Mouse (Mus musculus): Measurements from ENCODE around the gene Jade1.

Jade1 gene

DNA sequence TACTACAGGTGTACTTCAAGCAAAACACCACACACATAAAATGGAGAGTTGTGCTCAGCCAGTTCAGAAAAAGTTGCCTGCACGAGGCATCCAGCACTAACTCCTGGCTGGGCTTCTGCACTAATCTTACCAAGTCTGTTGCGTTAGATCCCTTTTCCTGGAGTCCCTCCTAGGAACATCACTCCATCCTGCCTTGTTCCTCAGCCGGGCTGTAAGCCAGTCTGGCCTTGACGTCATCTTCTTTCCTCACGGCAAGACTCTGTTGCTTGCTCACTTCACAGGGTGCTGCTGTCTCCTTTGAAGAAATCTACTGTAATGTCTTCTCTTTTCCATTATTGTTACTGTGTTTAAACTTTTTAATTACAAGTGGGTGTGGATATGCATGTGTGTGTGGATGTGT lies 20.4 kb downstream of the Jade1 start:
- DNase-seq (ENCODE audit: extremely low spot score, low read depth, low spot score) = no peak

- no peak for DNase-seq (ENCODE audit: extremely low spot score, low read depth, low spot score)
These were observed 21.7 kb downstream of the Jade1 start for GRCm38 (mm10) chr3:41577240-41577639.

- DNase-seq (ENCODE audit: extremely low spot score, low read depth, low spot score) = no peak
These were observed 24.3 kb downstream of the Jade1 start for GRCm38 (mm10) chr3:41579873-41580272.

DNA sequence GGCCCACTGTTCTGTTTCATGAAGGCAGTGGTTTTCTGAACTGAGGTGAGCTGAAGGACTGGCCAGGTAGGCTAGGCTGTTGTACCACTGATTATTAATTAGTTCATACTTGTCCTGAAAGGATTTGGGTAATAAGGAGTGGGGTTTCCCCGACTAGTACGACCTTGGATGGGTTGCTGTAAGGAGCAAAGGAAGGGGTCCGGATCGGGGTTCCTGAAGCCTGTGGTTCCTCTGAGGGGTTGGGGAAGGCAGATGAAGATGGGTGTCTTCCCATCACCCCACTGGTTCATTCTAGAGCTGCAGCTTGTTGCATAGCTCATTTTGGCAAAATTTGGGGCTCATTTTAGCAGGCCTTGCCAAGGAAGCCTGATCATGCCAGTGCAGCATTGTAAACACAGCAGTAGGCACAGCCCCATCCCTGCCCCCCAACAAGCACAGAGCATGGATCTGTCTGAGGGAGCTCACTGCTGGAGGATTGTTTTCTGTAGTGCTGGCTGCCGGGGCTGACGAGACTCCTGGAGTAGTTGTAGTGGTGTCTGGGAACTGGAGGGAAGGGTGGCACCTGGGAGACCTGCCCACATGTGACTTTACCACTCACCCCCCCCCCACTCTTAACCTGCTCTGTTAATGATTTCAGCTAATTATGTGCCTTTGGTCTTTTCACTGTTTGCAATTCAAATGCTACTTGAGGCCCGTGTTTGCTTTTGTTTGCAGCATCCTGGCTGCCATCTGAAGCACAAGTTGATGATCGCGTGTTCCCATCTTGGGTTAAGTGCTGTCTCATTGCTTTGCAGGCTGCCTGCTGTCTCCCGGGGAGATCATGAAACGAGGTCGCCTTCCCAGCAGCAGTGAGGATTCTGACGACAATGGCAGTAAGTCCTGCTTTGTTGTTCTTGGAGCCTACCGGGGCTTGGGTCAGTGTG lies 25.1 kb downstream of the Jade1 start:
- DNase-seq (ENCODE audit: extremely low spot score, low read depth, low spot score) = no peak

GRCm38 (mm10) chr3:41581436-41581835 lies 25.9 kb downstream of the Jade1 start:
- no peak for DNase-seq (ENCODE audit: extremely low spot score, low read depth, low spot score)

- DNase-seq (ENCODE audit: extremely low spot score, low read depth, low spot score) = no peak
These were observed 26.7 kb downstream of the Jade1 start for GRCm38 (mm10) chr3:41582256-41582655.

DNA sequence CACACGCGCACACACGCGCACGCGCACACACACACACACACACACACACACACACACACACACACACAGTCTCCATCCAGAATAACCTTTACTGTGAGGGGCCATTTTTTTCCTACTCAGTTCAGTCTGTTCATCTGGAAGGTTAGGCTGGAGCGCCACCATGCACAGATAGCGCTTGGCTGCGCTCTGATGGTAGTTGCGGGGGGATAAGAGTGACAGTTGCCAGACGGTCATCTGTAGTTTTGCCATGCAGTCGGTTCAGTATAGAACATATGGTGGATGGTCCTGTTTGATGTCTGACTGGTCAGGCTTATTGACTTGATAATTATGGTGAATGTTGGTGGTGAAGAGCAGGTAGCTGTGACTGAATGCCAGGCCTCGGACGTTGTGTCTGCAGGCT lies 27.6 kb downstream of the Jade1 start:
- DNase-seq (ENCODE audit: extremely low spot score, low read depth, low spot score) = no peak

GRCm38 (mm10) chr3:41583621-41584020 lies 28.1 kb downstream of the Jade1 start:
- DNase-seq (ENCODE audit: extremely low spot score, low read depth, low spot score) = no peak

- DNase-seq (ENCODE audit: extremely low spot score, low read depth, low spot score) = no peak
These were observed 30.0 kb downstream of the Jade1 start for GRCm38 (mm10) chr3:41585548-41585947.

GRCm38 (mm10) chr3:41586330-41586729 lies 30.8 kb downstream of the Jade1 start:
- DNase-seq (ENCODE audit: extremely low spot score, low read depth, low spot score) = no peak

- no peak for DNase-seq (ENCODE audit: extremely low spot score, low read depth, low spot score)
These were observed 31.4 kb downstream of the Jade1 start for GRCm38 (mm10) chr3:41586917-41587316.

GRCm38 (mm10) chr3:41587588-41587987 lies 32.1 kb downstream of the Jade1 start:
- no peak for DNase-seq (ENCODE audit: extremely low spot score, low read depth, low spot score)

GRCm38 (mm10) chr3:41588495-41588894 lies 33.0 kb downstream of the Jade1 start:
- DNase-seq (ENCODE audit: extremely low spot score, low read depth, low spot score) = no peak

GRCm38 (mm10) chr3:41589246-41589914 lies 33.8 kb downstream of the Jade1 start:
- no peak for DNase-seq (ENCODE audit: extremely low spot score, low read depth, low spot score)

DNA sequence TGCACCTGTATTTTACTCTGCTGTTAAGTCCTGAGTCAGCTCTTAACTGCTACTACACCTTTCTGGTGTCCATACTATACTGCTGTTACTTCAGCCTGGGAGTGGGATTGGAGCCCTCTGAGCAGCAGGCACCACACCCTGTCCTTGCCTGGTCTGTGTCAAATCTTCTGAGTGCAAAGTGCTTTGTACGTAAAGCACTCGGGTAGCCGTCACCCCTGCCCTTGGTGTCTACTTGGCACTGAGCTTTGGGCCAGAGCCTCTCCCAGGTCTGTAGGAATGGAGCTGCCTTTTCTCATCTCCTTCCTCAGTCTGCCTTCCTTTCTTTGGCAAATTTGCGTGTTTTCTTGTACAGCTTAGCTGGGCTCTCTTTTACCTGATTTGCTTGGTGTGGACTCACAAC lies 34.5 kb downstream of the Jade1 start:
- no peak for DNase-seq (ENCODE audit: extremely low spot score, low read depth, low spot score)

DNA sequence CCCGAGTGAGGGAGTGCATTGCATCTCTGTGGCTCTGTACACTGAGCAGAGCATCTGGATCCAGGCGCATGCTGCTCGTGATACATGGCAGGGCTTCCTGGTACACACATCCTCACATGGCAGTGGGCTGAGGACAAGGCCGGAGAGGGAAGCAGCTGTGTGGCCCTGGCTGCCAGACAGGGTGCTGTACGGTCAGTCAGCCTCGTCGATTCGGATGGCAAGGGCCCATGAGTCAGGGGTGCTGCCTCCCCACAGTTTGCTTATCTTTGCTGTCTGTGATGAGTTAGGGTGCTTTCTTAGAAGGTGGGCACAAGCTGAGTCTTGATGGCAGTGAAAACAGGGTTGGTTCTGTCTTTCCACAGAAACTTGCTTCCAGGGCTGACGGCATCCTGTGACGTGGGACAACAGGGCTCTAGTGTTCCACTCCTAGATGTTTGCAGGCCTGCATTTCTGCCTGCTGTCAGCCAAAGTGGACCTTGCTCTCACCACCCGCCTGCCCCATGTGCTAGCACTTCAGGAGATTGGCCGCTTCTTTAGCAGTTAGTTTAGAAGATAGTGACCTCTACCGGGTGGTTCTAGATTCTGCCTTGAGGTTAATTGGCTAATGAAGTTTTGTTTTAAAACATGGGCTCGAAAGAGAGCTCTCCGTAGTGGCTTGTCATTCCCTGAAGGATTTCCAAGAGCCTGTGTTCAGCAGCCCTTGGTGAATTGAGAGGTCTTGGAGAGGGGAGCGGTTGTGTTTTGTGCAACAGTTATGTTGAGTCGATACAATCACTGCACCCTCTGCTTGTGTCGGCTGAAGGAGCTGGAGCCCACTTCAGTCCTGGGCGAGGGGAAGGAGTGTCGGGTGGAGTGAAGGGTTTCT lies 35.4 kb downstream of the Jade1 start:
- DNase-seq (ENCODE audit: extremely low spot score, low read depth, low spot score) = no peak

- no peak for DNase-seq (ENCODE audit: extremely low spot score, low read depth, low spot score)
These were observed 36.2 kb downstream of the Jade1 start for GRCm38 (mm10) chr3:41591651-41592170.

DNA sequence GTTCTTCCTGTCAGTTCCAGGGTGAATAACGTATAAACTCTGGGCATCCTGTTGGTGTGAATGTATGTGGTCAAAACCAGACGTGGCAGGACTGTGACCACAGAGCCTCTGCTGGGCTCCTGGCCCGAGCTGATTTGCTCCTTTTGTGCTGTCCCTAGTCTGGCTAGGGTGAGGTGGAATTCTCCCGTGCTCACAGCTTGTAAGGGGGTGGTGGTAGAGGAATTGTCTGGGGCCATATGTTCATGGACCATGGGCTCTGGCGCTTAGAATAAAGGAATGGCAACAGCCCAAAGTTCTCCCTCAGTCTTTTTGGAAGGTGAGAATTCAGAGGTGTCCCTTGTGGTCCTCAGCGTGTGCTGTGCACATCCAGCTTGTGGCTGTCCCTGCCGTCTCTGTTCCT lies 37.3 kb downstream of the Jade1 start:
- DNase-seq (ENCODE audit: extremely low spot score, low read depth, low spot score) = no peak

GRCm38 (mm10) chr3:41594097-41594879 lies 38.8 kb downstream of the Jade1 start:
- DNase-seq (ENCODE audit: extremely low spot score, low read depth, low spot score) = no peak

DNA sequence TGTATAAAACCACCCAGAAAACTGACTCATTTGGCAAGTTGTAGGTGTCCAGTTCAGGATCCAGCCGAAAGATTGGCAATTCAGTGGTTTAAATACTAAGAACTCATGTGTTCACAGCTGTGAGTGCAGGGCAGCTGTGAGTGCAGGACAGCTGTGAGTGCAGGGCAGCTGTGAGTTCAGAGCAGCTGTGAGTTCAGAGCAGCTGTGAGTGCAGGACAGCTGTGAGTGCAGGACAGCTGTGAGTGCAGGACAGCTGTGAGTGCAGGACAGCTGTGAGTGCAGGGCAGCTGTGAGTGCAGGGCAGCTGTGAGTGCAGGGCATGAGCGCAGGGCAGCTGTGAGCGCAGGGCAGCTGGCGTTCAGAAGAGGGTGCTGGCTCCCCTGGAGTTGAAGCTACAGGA lies 39.5 kb downstream of the Jade1 start:
- no peak for DNase-seq (ENCODE audit: extremely low spot score, low read depth, low spot score)
